Mouse (Mus musculus) hematopoietic stem cell, adult 5-6 weeks (primary cell): ENCODE measurements at regions not wholly inside any gene's neighbourhood (a gene's known extent, or its start where the extent isn't known, plus 50 kb on each side); places are given as distances from the start of the nearest gene placed in this dataset.
"Not testable (repeated sequence)": the region's sequence is repeated elsewhere in the genome, so short reads cannot be mapped to it uniquely, and the experiment has no call there.

Source experiments
- ATAC-seq, 2 experiments: fragments of 125-278 bp in 1 of 2; replicated peaks in 1 of 2; 2 replicates each; pipeline ENCODE4 v1.8.0; 2016 to 2017; ENCODE audit warnings: inconsistent platforms in 2 of 2, mild to moderate bottlenecking in 2 of 2, moderate number of reproducible peaks in 2 of 2, low read depth in 1 of 2, moderate TSS enrichment in 1 of 2; ENCODE audit not compliant: low FRiP score in 2 of 2, poor library complexity in 2 of 2, severe bottlenecking in 2 of 2, insufficient read depth in 1 of 2, low TSS enrichment in 1 of 2

GRCm38 (mm10) chr17:4890131-4890530, 104.0 kb upstream of the Arid1b start:
- no peak for ATAC-seq

- ATAC-seq: no peak
Observed at GRCm38 (mm10) chr17:4891576-4891975, 102.6 kb upstream of the Arid1b start.

- ATAC-seq: not testable (repeated sequence)
Observed at GRCm38 (mm10) chr17:4894756-4895330, 99.3 kb upstream of the Arid1b start.

- no peak for ATAC-seq
Observed at GRCm38 (mm10) chr17:4903129-4903528, 91.0 kb upstream of the Arid1b start.

- no peak for ATAC-seq
Observed at GRCm38 (mm10) chr17:4906504-4906903, 87.6 kb upstream of the Arid1b start.

- 0 out of 4 replicates have a peak, but pooled peaks of 1 of the 2 experiments have one; percentile 16 for ATAC-seq
Observed at GRCm38 (mm10) chr17:4907181-4907752, 86.9 kb upstream of the Arid1b start.

GRCm38 (mm10) chr17:4907841-4908571, 86.1 kb upstream of the Arid1b start:
- peak; percentile 83 to 89 for ATAC-seq

GRCm38 (mm10) chr17:4908572-4908965, 85.6 kb upstream of the Arid1b start:
- ATAC-seq: peak in 1 of 2 experiments; percentile 15; a peak in 1 of 4 replicates

- no peak for ATAC-seq
Observed at GRCm38 (mm10) chr17:4910182-4910581, 84.0 kb upstream of the Arid1b start.

GRCm38 (mm10) chr17:4913001-4913400, 81.1 kb upstream of the Arid1b start:
- no peak for ATAC-seq

GRCm38 (mm10) chr17:4919866-4920495, 74.2 kb upstream of the Arid1b start:
- ATAC-seq: no peak

- ATAC-seq: no peak
Observed at GRCm38 (mm10) chr17:4921121-4921520, 73.0 kb upstream of the Arid1b start.

- ATAC-seq: no peak
Observed at GRCm38 (mm10) chr17:4928631-4929030, 65.5 kb upstream of the Arid1b start.

GRCm38 (mm10) chr17:4935268-4935667, 58.9 kb upstream of the Arid1b start:
- no peak for ATAC-seq

- no peak for ATAC-seq
Observed at GRCm38 (mm10) chr17:4940589-4940988, 53.5 kb upstream of the Arid1b start.

- ATAC-seq: no peak
Observed at GRCm38 (mm10) chr17:4941286-4941800, 52.8 kb upstream of the Arid1b start.

GRCm38 (mm10) chr17:4942868-4943267, 51.3 kb upstream of the Arid1b start:
- ATAC-seq: no peak
